ENCODE assay signal across 17 mouse cellular contexts in genomic region chr1:167011301-167011700, GRCm38 (mm10). TPM values are rescaled to one million over a fixed set of nuclear protein-coding genes. Genes with fewer than 3 reads are reported as not detected.
A peak's percentile ranks its signal among the peaks of the same experiment; 100 is the strongest.
DNase-seq lines count a peak whose midpoint lies in the region; ATAC-seq lines count a peak whose summit lies in the region.
"Had no signal": no experiment of that assay in that cellular context is flagged by ENCODE, and none has a peak within 500 bp of the region (broad histone marks: within the 10 kb centered on the region; RNA-seq: fewer than 3 reads in every experiment).

No protein-coding gene starts in this region.

- no peak for ATAC-seq in hindbrain, embryonic 16.5 days
- no peak for ATAC-seq in midbrain, embryonic 12.5 days (ENCODE audit: low FRiP score, low read depth)
- ATAC-seq in midbrain, embryonic 11.5 days (ENCODE audit: low FRiP score), result no peak
- ATAC-seq: midbrain, embryonic 15.5 days had no signal

- WGBS in hindbrain, embryonic 10.5 days, result 25% methylated on average over 6 of the region's 6 CpGs
- WGBS in hindbrain, embryonic 16.5 days, result 33% methylated on average over 6 of the region's 6 CpGs
- WGBS in midbrain, embryonic 12.5 days, result 33% methylated on average over 6 of the region's 6 CpGs
- 40% methylated on average over 6 of the region's 6 CpGs for WGBS in midbrain, embryonic 11.5 days
- WGBS in embryonic facial prominence, embryonic 10.5 days, result 26% methylated on average over 6 of the region's 6 CpGs

- DNase-seq in hindbrain, embryonic 10.5 days (ENCODE audit: low spot score), result peak; percentile 45
- DNase-seq in midbrain, embryonic 11.5 days (ENCODE audit: low spot score, missing footprints), result no peak
- DNase-seq in embryonic facial prominence, embryonic 10.5 days (ENCODE audit: low spot score), result peak; percentile 27
- no peak for DNase-seq in spleen, adult 18-20 months
- no peak for DNase-seq in ovary, adult 18-20 months (ENCODE audit: low spot score)
- DNase-seq: adrenal gland, adult 2 months; cerebellum, adult 8-10 months; heart, postnatal 10 days; kidney, adult 2 months; right cerebral cortex, postnatal 4 days had no signal

- no peak overlapping the region for H3K4me3 ChIP-seq in hindbrain, embryonic 10.5 days
- no peak overlapping the region for H3K4me3 ChIP-seq in hindbrain, embryonic 16.5 days (ENCODE audit: low read length)
- H3K4me3 ChIP-seq in midbrain, embryonic 12.5 days, result no peak overlapping the region
- no peak overlapping the region for H3K4me3 ChIP-seq in midbrain, embryonic 11.5 days (ENCODE audit: low read depth, low read length)
- H3K4me3 ChIP-seq in embryonic facial prominence, embryonic 10.5 days, result no peak overlapping the region
- H3K4me3 ChIP-seq: midbrain, embryonic 15.5 days; myocyte had no signal

- H3K4me2 ChIP-seq in hindbrain, embryonic 16.5 days (ENCODE audit: low read length), result no peak overlapping the region
- H3K4me2 ChIP-seq in midbrain, embryonic 12.5 days (replicated peaks), result no peak overlapping the region
- H3K4me2 ChIP-seq in midbrain, embryonic 11.5 days, result no peak overlapping the region
- H3K4me2 ChIP-seq: heart, embryonic 11.5 days; midbrain, embryonic 15.5 days had no signal

- H3K27ac ChIP-seq in hindbrain, embryonic 10.5 days, result peak overlapping the region; percentile 77
- no peak overlapping the region for H3K27ac ChIP-seq in hindbrain, embryonic 16.5 days (ENCODE audit: low read depth, low read length)
- peak overlapping the region; percentile 46; the same call in 1 of the 2 replicates for H3K27ac ChIP-seq in midbrain, embryonic 12.5 days (replicated peaks)
- no peak overlapping the region for H3K27ac ChIP-seq in midbrain, embryonic 11.5 days (ENCODE audit: low read depth, low read length)
- H3K27ac ChIP-seq in embryonic facial prominence, embryonic 10.5 days (replicated peaks), result 0 out of 2 replicates have a peak overlapping the region, but pooled peaks have one; percentile 4
- H3K27ac ChIP-seq: liver, embryonic 14.5 days; macrophage; midbrain, embryonic 15.5 days had no signal

- H3K4me1 ChIP-seq in hindbrain, embryonic 10.5 days (replicated peaks), result peaks cover 72% of the 10 kb centered on the region
- H3K4me1 ChIP-seq in hindbrain, embryonic 16.5 days (ENCODE audit: control insufficient read depth, insufficient read depth, low read depth, low read length), result peaks cover 13% of the 10 kb centered on the region
- peaks cover 29% of the 10 kb centered on the region for H3K4me1 ChIP-seq in midbrain, embryonic 12.5 days
- H3K4me1 ChIP-seq in midbrain, embryonic 11.5 days (ENCODE audit: control insufficient read depth, insufficient read depth, low read length), result peaks cover 5% of the 10 kb centered on the region
- peaks cover 30% of the 10 kb centered on the region for H3K4me1 ChIP-seq in embryonic facial prominence, embryonic 10.5 days

- H3K9me3 ChIP-seq in hindbrain, embryonic 10.5 days, result no peaks in the 10 kb centered on the region
- no peaks in the 10 kb centered on the region for H3K9me3 ChIP-seq in hindbrain, embryonic 16.5 days (ENCODE audit: control insufficient read depth, low read length)
- H3K9me3 ChIP-seq in midbrain, embryonic 12.5 days, result no peaks in the 10 kb centered on the region
- no peaks in the 10 kb centered on the region for H3K9me3 ChIP-seq in midbrain, embryonic 11.5 days (ENCODE audit: control insufficient read depth, low read length)
- H3K9me3 ChIP-seq in embryonic facial prominence, embryonic 10.5 days, result no peaks in the 10 kb centered on the region
- H3K9me3 ChIP-seq: midbrain, embryonic 15.5 days had no signal

- H3K9ac ChIP-seq in hindbrain, embryonic 16.5 days (ENCODE audit: low read depth, low read length), result no peak overlapping the region
- no peak overlapping the region for H3K9ac ChIP-seq in midbrain, embryonic 12.5 days (replicated peaks)
- no peak overlapping the region for H3K9ac ChIP-seq in midbrain, embryonic 11.5 days (ENCODE audit: low read length)
- H3K9ac ChIP-seq: liver, embryonic 14.5 days; midbrain, embryonic 15.5 days had no signal

- no peaks in the 10 kb centered on the region for H3K36me3 ChIP-seq in hindbrain, embryonic 10.5 days
- H3K36me3 ChIP-seq in hindbrain, embryonic 16.5 days (ENCODE audit: control insufficient read depth, insufficient read depth, low read length), result no peaks in the 10 kb centered on the region
- H3K36me3 ChIP-seq in midbrain, embryonic 12.5 days, result no peaks in the 10 kb centered on the region
- no peaks in the 10 kb centered on the region for H3K36me3 ChIP-seq in midbrain, embryonic 11.5 days (ENCODE audit: control insufficient read depth, insufficient read depth, low read length)
- H3K36me3 ChIP-seq in embryonic facial prominence, embryonic 10.5 days (replicated peaks), result no peaks in the 10 kb centered on the region
- H3K36me3 ChIP-seq: midbrain, embryonic 15.5 days had no signal

- H3K27me3 ChIP-seq in hindbrain, embryonic 10.5 days (ENCODE audit: insufficient read depth, poor library complexity, severe bottlenecking), result no peaks in the 10 kb centered on the region
- H3K27me3 ChIP-seq in hindbrain, embryonic 16.5 days (replicated peaks; ENCODE audit: control insufficient read depth, insufficient read depth, low read length), result no peaks in the 10 kb centered on the region
- no peaks in the 10 kb centered on the region for H3K27me3 ChIP-seq in midbrain, embryonic 12.5 days
- no peaks in the 10 kb centered on the region for H3K27me3 ChIP-seq in midbrain, embryonic 11.5 days (ENCODE audit: control insufficient read depth, insufficient read depth, low read length)
- no peaks in the 10 kb centered on the region for H3K27me3 ChIP-seq in embryonic facial prominence, embryonic 10.5 days (replicated peaks; ENCODE audit: low read depth, poor library complexity, severe bottlenecking)
- H3K27me3 ChIP-seq: midbrain, embryonic 15.5 days had no signal

RNA-seq across cellular contexts. Expression of gene Fam78b, which starts 10.1 kb away (rescaled TPM):
- polyA plus RNA-seq in hindbrain, embryonic 10.5 days (2016; fragmentation: Nextera tagmentation; extraction: Ambion mirVana), result 3.9 and 5.7 TPM in 2 replicates
- 5.1 and 7.2 TPM in 2 replicates for polyA plus RNA-seq in hindbrain, embryonic 16.5 days (2015; fragmentation: Nextera tagmentation; extraction: Ambion mirVana)
- 8.7 and 10.3 TPM in 2 replicates for polyA plus RNA-seq in midbrain, embryonic 12.5 days (2016; fragmentation: Nextera tagmentation; extraction: Ambion mirVana)
- polyA plus RNA-seq in midbrain, embryonic 11.5 days (2014; fragmentation: Nextera tagmentation; extraction: Ambion mirVana), result 6.7 and 7.1 TPM in 2 replicates
- 2.4 and 2.9 TPM in 2 replicates for polyA plus RNA-seq in embryonic facial prominence, embryonic 10.5 days (2016; fragmentation: Nextera tagmentation; extraction: Ambion mirVana)

Comparison
In these comparisons a context has a peak if more than half of its experiments do, and no peak if none do; other contexts are left out.
1. H3K27ac ChIP-seq: peak in hindbrain, embryonic 10.5 days (single experiment), midbrain, embryonic 12.5 days (single experiment) and embryonic facial prominence, embryonic 10.5 days (single experiment); none in hindbrain, embryonic 16.5 days (single experiment) and midbrain, embryonic 11.5 days (single experiment).
2. DNase-seq: peak in hindbrain, embryonic 10.5 days (single experiment) and embryonic facial prominence, embryonic 10.5 days (single experiment); none in midbrain, embryonic 11.5 days (single experiment), spleen, adult 18-20 months (0 of 2) and ovary, adult 18-20 months (single experiment).